Mouse (Mus musculus) megakaryocyte progenitor cell, adult 5-6 weeks (primary cell): ENCODE measurements around the gene Hoxa2. TPM values are rescaled to one million over a fixed set of nuclear protein-coding genes. Genes with fewer than 3 reads are reported as not detected.
A peak's percentile ranks its signal among the peaks of the same experiment; 100 is the strongest.

Source experiments
- ATAC-seq: replicated peaks from 2 replicates; pipeline ENCODE4 v1.8.0; 2016; ENCODE audit warnings: mild to moderate bottlenecking, moderate TSS enrichment, inconsistent platforms; ENCODE audit not compliant: poor library complexity
- total RNA-seq, 2 experiments: library from RNA; stranded (forward) in 1 of 2; stranded (reverse) in 1 of 2; fragments of 157-497, 149-512 nt in 1 of 2; fragments of 200-1000 nt in 1 of 2; gene quantifications; 2 replicates each; pipeline versions ENCODE4 v1.2.3 to v1.2.4; 2015 to 2017

Gene Hoxa2
- total RNA-seq, 2 experiments from 2014 or later: 0.86 TPM; not detected in 1

GRCm38 (mm10) chr6:52202362-52203120 lies 37.9 kb upstream of the Hoxa2 start:
- no peak for ATAC-seq

DNA sequence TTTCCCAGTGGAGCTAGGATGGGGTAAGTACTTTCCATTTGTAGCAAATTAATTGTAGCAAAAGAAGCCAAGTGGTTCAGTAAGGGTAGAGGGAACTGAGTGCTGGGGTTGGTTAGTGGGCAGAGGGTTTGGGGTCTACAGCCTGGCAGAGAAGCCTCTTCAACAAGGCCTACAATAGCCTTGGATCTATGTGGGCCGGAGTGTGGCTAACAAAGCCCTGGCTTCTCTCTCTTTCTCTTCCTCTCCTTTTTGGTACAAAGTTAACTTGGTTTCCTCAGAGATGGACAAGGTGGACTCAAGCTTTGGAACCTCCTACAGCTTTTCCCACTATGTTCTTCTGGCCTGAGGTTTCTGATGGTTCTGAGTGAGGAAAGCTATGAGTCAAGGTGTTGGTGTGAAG lies 36.6 kb upstream of the Hoxa2 start:
- ATAC-seq: no peak

GRCm38 (mm10) chr6:52200751-52201250 lies 36.2 kb upstream of the Hoxa2 start:
- ATAC-seq: no peak

DNA sequence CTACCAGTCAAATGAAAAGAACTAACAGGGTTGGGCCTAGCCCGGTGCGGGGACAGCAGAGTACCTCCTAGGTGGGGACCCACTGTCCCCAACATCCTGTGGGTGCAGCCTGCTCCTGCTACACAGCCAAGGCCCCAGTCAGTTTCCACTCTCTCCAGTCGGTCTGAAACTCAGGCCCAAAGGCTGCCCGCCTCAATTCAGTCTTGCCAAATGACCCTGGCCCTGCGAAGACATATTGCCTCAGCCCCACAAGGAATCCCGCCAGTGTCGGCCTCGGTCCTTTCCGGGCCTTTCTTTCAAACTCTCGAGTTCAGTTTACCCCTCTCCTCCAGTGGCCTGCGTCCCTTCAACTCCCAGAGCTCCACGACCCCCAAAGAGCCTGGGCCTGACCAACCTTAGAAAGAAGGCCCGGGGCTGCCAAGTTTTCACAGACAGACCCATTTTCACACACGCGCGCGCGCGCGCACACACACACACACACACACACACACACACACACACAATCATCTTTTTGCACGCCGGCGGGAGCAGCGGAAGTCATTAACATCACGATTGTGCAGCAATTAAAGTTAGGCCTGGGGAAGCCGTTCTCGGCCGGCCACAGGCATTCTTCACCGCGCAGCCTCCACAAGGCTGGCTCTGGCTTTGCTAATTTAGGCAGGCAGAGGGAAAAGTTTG lies 35.6 kb upstream of the Hoxa2 start:
- no peak for ATAC-seq

GRCm38 (mm10) chr6:52197271-52197670 lies 32.6 kb upstream of the Hoxa2 start:
- no peak for ATAC-seq

- ATAC-seq: no peak
Measured at GRCm38 (mm10) chr6:52196811-52197210, 32.2 kb upstream of the Hoxa2 start.

DNA sequence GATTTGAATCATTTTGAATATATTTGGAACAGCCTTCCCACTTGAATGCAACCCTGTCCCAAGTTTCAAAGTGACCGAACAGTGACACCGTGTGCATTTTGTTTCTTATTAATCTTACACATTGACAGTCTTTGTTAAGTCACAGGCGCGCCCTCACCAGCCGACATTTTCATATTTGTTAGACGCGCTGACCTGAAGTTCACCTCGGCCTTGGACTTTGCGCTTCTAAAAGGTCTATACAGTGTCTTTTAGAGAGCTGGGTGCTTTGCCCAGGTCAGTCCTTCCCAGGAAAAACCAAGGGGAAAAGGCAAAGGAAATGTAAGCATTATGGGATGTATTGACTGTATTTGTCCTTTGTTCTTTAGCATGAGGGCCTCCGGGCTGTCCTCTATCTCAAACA lies 30.1 kb upstream of the Hoxa2 start:
- ATAC-seq: no peak

DNA sequence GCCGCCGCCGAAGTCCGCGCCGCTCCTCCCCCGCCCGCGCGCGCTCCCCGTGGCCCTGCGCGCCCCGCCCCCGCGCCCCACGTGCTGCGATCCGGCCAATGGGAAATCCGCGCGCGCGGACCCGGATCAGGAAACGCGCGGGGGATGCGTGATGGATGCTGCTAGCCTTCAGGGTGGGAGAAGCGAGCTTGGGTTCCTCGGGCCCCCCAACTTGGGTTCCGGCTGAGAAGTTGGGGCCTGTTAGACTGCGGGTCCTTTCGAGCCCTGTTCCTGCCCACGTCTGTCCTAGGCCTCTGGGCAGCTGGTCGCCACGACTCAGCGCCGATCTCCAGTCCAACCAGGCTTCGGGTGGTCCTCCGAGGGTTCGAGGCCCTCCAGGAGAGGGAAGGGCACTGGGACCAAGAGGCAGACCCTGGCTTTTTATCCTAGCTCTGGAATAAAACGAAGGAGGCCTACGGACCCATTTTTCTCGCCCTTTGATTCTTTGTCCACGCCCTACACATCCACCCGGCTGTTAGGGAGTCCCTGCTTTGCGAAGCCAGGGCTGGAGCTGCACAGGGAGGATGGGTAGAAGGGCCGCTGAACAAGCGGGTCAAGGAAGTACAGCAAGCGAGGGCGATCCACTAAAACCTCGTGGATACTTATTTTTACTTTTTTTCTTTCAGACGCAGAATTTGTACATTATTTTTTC lies 27.4 kb upstream of the Hoxa2 start:
- peak; percentile 97 for ATAC-seq

- ATAC-seq: no peak
Measured at GRCm38 (mm10) chr6:52190906-52191810, 26.5 kb upstream of the Hoxa2 start, which contains the start of gene Hoxa4. Gene Hoxa4 (minus strand): TSS chr6:52191753.

DNA sequence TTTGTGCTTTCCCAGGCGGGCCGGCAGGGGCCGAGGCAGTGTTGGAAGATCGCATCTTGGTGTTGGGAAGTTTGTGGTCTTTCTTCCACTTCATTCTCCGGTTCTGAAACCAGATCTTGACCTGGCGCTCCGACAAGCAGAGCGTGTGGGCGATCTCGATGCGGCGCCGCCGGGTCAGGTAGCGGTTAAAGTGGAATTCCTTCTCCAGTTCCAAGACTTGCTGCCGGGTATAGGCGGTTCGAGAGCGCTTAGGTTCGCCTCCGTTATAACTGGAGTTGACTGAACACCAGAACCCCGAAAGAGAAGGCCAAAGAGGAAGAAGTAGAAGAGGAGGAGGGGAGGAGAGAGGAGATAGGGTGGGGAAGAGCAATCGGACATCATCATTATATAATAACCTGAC lies 25.8 kb upstream of the Hoxa2 start:
- no peak for ATAC-seq

DNA sequence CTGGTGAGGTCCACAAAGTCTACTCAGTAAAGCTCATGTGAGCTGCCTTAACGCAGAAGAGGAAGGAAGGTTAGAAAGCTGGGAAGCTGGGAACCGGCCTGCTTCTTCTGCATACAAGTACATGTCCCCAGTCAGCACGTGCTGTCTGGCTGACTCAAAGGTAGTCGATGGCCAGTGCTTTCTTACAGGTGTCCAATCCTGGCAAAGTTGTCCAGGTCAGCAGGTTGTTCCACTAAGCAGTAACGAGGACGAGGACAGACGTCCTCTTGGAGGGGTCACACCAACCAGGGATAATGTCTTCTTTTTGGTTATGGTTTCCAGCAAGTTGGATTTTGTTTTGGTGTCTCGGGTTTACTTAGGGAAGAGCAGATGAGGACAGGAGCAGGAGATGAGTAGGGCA lies 25.3 kb upstream of the Hoxa2 start:
- no peak for ATAC-seq

DNA sequence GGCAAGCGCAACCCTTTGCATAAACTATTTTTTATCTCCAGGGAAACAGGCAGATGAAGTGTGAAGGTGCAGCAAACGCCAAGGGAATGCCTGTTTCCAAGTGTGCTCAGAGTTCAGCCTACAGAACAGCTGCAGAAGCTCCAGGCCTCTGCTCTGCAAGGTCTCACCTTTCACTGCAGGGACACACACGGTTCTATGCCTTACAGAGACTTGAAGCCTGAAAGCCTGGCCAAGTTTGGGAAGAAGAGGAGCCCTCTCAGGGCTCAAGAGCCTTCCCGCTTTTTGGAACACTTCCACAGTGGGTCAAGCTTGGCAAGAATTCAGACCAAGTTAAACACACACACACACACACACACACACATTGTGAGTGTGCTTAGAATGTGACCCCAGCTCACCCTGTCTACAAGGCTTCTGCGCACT lies 24.6 kb upstream of the Hoxa2 start:
- no peak for ATAC-seq

DNA sequence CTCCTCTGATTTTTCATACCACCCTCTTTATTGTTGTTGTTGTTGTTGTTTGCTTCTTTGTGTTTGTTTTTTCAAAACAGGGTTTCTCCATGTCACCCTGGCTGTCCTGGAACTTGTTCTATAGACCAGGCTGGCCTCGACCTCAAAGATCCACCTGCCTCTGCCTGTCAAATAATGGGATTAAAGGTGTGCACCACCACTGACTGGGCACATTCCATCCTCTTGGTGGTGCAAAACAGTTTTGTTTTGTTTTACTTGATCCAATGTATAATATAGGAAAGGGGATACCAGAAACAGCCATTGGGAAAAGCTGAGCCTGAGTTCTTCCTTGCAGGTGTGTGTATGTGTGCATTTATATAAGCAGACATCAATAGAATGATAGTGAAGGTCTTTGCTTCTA lies 21.9 kb upstream of the Hoxa2 start:
- no peak for ATAC-seq

DNA sequence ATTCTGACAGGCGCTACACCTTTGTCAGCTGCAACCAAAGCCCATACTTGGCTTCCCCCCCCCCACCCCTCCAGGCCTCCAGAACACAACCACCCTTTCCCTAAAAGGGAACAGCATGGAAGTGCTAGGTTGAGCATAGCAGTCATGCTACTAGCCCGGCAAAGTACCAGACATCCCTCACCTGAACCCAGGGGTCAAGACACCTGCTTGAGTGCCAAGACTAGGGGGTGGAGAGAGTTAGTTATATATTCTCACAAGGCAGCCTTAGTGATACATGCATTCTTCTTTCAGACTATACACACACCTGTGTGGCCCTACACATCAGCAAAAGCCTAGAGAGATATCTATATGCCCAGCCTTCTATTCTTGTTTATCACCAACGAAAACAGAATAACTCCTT lies 21.2 kb upstream of the Hoxa2 start:
- no peak for ATAC-seq

GRCm38 (mm10) chr6:52185222-52185621 lies 20.6 kb upstream of the Hoxa2 start:
- ATAC-seq: no peak

DNA sequence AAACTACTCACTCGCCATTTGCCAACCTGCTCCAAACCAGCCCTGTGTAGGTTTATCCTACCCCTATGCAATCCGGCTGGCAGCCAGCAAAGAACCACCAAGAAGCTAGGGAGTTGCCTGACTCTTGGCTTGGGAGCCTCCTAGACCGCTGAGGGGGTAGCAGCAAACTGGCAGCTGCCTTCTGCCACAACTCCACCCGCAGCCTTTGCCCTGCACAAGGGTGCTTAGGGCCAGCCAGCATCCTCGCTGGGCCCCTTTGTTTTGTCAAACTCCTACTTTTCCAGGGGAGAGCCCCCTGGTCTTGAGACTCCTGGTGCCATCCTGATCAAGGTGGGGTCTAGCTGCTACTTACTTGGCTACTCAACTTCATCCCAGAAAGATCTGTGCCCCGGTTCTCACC lies 20.0 kb upstream of the Hoxa2 start:
- no peak for ATAC-seq

DNA sequence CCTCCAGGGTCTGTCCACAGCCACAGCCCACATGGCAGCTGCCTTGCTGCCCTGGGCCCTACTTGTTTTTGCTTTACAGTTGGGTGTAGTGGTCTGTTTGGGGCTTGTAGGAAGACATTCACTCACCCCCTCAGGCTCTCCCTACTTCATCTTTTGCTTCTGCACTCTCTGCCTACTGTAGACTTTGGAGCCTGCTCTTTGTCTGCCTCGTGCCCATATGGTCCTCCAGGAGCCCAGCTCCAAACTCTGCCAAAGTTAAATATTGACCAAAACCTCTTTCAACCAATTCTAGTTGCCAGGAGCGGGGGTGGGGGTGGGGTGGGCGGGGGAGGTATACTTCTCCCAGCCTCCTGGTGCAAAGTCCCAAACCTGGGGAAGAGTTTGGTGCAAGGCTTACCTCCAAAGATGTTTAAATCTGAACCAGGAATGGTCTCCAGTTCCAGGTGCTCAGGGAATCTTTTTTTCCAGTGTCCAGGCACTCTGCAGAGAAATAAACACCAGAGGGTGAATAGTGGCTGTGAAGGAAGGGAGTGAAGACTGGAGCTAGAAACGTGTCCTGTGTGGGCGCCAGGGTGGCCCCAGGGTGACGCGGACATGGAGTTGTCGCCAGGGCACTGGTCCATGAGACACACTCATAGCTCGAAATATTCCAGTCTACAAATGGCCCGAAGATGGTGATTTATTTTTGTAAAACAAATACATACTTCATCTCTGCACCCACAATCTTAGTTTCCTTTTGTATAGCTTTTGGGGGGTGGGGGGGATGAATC lies 18.9 kb upstream of the Hoxa2 start:
- ATAC-seq: no peak

- ATAC-seq: no peak
Measured at GRCm38 (mm10) chr6:52182793-52183192, 18.2 kb upstream of the Hoxa2 start.

DNA sequence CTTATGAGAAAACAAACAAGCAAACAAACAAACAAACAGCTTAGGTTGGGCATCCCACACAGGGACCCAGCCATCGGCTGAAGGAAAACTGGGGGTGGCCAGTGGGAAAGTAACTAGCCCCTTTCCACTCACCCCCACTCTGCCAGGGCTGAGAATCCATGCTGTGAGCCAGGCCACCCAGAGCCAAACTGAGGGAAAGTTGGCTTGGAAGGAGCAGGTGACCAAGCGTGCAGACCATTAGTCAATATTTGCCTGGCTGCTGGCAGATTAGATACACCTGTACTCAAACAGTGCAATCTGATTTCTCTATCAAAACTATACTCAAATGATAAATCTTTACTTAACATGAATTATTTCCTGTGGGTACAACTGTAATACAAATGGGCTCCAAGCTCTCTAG lies 17.4 kb upstream of the Hoxa2 start:
- ATAC-seq: no peak

GRCm38 (mm10) chr6:52180726-52181125 lies 16.1 kb upstream of the Hoxa2 start:
- no peak for ATAC-seq
